Comparison of ENCODE assay signal across 31 mouse cellular contexts in genomic region chr11:22494941-22495340, GRCm38 (mm10).
"Had no signal": no experiment of that assay in that cellular context is flagged by ENCODE, and none has a peak within 500 bp of the region (broad histone marks: within the 10 kb centered on the region; RNA-seq: fewer than 3 reads in every experiment).

No protein-coding gene starts in this region.

- H3K27me3 ChIP-seq: limb, embryonic 12.5 days; limb, embryonic 13.5 days; limb, embryonic 15.5 days; liver, embryonic 12.5 days; liver, embryonic 13.5 days; liver, embryonic 15.5 days; lung, embryonic 15.5 days; megakaryocyte, embryonic 14.5 days; midbrain, embryonic 12.5 days; midbrain, embryonic 13.5 days; midbrain, embryonic 15.5 days; neural tube, embryonic 12.5 days had no signal

- DNase-seq: left cerebral cortex, postnatal 4 days; liver, embryonic 13.5 days; liver, postnatal 0 days; lung, adult 18-20 months; lung, adult 2 months; lung, embryonic 14.5 days; lung, postnatal 10 days; lung, postnatal 14 days; lung, postnatal 36 days; lung, postnatal 4 days; midbrain, embryonic 14.5 days had no signal

- H3K27ac ChIP-seq: left cerebral cortex, adult 2 months; limb, embryonic 10.5 days; limb, embryonic 12.5 days; limb, embryonic 13.5 days; limb, embryonic 15.5 days; liver, embryonic 12.5 days; liver, embryonic 13.5 days; liver, embryonic 14.5 days; liver, embryonic 15.5 days; lung, embryonic 15.5 days; macrophage; midbrain, embryonic 10.5 days; midbrain, embryonic 12.5 days; midbrain, embryonic 13.5 days; midbrain, embryonic 15.5 days; neural tube, embryonic 12.5 days had no signal

- H3K9ac ChIP-seq: limb, embryonic 12.5 days; limb, embryonic 13.5 days; limb, embryonic 15.5 days; liver, embryonic 12.5 days; liver, embryonic 13.5 days; liver, embryonic 14.5 days; liver, embryonic 15.5 days; liver, postnatal 0 days; lung, embryonic 14.5 days; lung, embryonic 15.5 days; midbrain, embryonic 12.5 days; midbrain, embryonic 13.5 days; midbrain, embryonic 15.5 days; neural tube, embryonic 12.5 days had no signal

- ATAC-seq: liver, embryonic 12.5 days; liver, postnatal 0 days; lung, postnatal 0 days; midbrain, embryonic 13.5 days; midbrain, embryonic 15.5 days; midbrain, embryonic 16.5 days had no signal

- H3K9me3 ChIP-seq: limb, embryonic 10.5 days; limb, embryonic 12.5 days; limb, embryonic 13.5 days; limb, embryonic 15.5 days; liver, embryonic 12.5 days; liver, embryonic 13.5 days; liver, embryonic 15.5 days; lung, embryonic 15.5 days; megakaryocyte, embryonic 14.5 days; midbrain, embryonic 10.5 days; midbrain, embryonic 12.5 days; midbrain, embryonic 13.5 days; midbrain, embryonic 15.5 days; neural tube, embryonic 12.5 days had no signal

- H3K4me2 ChIP-seq: limb, embryonic 12.5 days; limb, embryonic 13.5 days; limb, embryonic 15.5 days; liver, embryonic 11.5 days; liver, embryonic 12.5 days; liver, embryonic 13.5 days; liver, embryonic 15.5 days; lung, embryonic 14.5 days; lung, embryonic 15.5 days; midbrain, embryonic 12.5 days; midbrain, embryonic 13.5 days; midbrain, embryonic 15.5 days; neural tube, embryonic 12.5 days had no signal

- H3K4me1 ChIP-seq: limb, embryonic 10.5 days; limb, embryonic 12.5 days; limb, embryonic 13.5 days; limb, embryonic 15.5 days; liver, embryonic 12.5 days; liver, embryonic 13.5 days; liver, embryonic 15.5 days; megakaryocyte, embryonic 14.5 days; midbrain, embryonic 12.5 days; midbrain, embryonic 13.5 days; neural tube, embryonic 12.5 days had no signal

- H3K4me3 ChIP-seq: left cerebral cortex, adult 2 months; limb, embryonic 10.5 days; limb, embryonic 12.5 days; limb, embryonic 13.5 days; limb, embryonic 15.5 days; liver, embryonic 12.5 days; liver, embryonic 13.5 days; liver, embryonic 15.5 days; lung, embryonic 15.5 days; megakaryocyte, embryonic 14.5 days; midbrain, embryonic 10.5 days; midbrain, embryonic 12.5 days; midbrain, embryonic 13.5 days; midbrain, embryonic 15.5 days; myocyte; neural tube, embryonic 12.5 days had no signal

- H3K36me3 ChIP-seq: limb, embryonic 10.5 days; limb, embryonic 12.5 days; limb, embryonic 13.5 days; limb, embryonic 15.5 days; liver, embryonic 12.5 days; liver, embryonic 13.5 days; liver, embryonic 15.5 days; lung, embryonic 15.5 days; midbrain, embryonic 10.5 days; midbrain, embryonic 12.5 days; midbrain, embryonic 13.5 days; midbrain, embryonic 15.5 days; neural tube, embryonic 12.5 days had no signal
